Mouse (Mus musculus) MEL-GATA-1-ER (cell line): Measurements from ENCODE around the gene Sec16a.
"Not testable (repeated sequence)": the region's sequence is repeated elsewhere in the genome, so short reads cannot be mapped to it uniquely, and the experiment has no call there.

ENCODE experiments used
- DNase-seq: peaks from one replicate; pipeline ENCODE4 v3.0.0-alpha.2; 2012; ENCODE audit warnings: low read depth; ENCODE audit errors: extremely low read depth

Gene Sec16a

DNA sequence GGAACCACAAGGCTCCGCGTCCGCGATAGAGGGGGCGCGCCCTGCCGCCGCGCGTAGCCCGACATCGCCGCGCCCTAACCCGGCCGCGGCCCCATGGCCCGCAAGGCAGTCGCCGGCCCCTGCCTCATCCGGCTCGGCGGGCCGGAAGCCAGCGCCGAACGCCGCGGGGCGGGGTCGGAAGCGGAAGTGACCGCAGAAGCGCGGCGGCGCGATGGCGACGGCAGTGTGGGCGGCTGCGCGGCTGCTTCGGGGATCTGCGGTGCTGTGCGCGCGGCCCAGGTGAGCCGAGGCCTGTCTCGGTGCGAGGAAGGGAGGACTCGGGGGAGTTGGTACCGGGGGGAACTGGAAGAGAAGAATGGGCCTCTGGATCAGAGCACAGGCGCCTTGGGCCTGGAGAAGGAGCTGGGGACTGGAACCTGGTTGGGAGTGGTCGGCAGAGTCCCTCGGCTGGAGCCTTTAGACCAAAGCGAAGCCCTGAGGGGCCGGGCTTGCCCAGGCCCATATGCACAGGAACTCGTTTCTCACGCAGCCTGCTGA is 55.8 kb downstream of the Sec16a start, which contains the start of the genes Entr1 and Pmpca:
Gene Entr1, minus strand, starts transcription at position 163 of the 537 bp plus-strand sequence.
Gene Pmpca, plus strand, starts transcription at position 186 of the 537 bp plus-strand sequence.
- peak; percentile 37 for DNase-seq

DNA sequence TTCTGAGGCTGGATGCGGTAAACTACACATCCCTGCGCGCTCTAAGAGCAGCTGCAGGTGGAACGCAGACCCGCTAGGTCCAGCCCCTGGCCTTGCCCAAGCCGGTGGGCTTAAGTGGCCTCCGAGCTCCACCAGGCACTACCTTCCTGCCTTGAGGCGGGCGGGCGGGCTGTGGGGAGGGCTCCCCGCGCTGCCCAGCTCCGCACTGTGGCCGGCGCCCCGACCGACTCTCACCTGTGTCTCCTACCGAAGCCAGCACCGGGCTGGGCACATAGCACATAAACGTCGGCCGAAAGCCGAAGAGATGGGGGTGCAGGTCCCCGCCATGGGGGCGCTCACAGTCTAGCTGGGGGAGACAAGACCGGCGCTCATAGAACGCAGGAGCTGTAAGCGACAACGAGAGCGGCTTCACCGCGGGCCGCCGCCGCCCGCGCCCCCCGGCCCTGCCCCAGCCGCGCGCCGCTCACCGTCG is 56.3 kb downstream of the Sec16a start:
- no peak for DNase-seq

DNA sequence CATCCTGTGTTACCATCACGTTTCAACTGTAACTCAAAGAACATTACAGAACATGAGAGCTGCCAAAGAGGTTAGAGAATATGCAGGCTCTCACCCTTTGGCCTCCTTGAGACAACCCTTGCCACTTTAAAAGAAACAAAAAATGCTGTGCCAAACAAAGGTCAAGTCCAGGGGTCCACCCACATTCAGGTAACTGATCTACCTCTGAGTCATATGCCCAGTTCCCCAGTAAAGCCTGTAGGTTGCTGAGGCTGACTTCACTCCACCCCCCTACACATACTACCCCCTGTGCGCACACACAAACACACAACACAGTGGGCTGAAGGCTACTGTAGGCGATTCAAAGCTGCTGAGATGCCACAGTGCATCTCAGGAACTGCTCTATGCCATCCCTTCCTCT is 57.3 kb downstream of the Sec16a start:
- no peak for DNase-seq

DNA sequence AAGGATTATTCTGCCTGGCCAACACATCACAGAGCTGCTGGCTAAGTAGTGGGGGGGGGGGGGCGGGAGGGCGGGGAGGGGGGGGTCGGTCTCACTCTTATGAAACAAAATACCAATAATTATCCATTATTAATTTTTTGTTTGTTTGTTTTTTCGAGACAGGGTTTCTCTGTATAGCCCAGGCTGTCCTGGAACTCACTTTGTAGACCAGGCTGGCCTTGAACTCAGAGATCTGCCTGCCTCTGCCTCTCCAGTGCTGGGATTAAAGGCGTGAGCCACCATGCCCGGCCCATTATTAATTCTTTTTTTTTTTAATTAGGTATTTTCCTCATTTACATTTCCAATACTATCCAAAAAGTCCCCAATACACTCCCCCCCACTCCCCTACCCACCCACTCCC is 64.1 kb downstream of the Sec16a start:
- not testable (repeated sequence) for DNase-seq

DNA sequence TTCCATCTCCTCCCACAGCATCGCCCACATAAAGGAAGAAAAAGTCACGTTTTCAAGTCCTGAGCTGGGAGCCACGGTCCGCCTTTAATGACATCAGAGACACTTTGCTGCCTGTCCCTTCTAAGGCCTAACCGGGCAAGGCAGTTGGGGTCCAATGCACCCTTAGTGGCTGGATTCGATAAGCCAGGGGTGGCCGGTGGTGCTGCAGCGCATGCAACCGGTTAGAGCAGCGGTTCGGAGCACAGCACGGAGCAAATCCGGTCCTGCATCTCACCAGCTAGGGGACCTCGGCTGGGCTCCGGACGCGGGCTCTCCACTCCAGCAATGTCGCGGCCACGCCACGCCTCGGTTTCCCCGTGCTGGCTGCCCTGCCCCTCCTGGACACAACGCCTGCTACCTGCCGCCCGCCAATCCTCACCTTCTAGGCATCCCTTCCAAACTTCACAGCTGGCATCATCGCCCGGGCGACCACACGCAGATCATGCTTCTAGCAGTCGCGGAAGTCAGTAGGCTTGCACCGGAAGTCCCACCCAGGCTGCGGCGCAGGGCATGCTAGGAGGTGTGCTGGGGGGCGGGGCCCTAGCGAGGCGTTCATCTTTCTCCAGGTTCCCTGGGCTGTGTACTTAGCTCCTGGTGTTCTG is 64.8 kb downstream of the Sec16a start, which contains the start of gene Snapc4:
Gene Snapc4, minus strand, starts transcription at position 523 of the 641 bp plus-strand sequence.
- DNase-seq = peak; percentile 68

DNA sequence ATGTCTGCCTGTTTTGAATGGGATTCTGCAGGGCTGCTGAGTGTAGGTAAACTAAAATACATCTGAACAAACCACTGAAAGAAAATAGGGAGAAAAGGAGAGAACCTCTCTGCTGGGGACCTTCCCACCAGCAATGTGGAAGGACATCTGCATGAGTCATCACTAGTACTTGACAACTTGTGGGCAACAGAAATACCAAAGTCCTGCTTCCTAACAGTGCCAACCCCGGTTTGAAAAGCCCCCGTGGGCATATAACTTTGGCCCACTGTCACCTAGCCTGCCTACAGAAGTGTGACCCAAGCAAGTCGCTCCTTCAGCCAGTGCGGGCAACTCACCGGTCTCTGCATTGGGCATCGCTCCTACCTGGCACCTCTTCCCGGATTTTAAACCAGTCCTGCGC is 72.6 kb downstream of the Sec16a start:
- DNase-seq = no peak

DNA sequence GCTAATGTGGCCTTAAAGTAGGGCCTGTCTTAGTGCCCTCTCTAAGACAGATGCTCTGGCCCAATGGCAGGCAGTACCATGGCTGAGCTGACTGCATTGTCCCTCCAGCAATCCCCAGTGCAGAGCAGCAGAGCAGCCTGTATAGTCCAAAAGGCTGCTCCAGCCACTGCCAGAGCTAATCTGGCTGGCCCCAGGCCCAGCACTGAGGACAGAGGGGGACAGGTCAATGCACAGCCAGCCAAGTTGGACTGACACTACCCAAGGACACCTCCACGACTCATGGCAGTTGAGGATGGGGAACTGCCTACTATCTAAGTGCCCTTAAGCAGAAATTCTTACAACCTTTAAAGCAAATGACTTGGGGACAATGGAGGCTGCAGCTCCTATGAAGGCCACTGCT is 76.4 kb downstream of the Sec16a start:
- DNase-seq = no peak

DNA sequence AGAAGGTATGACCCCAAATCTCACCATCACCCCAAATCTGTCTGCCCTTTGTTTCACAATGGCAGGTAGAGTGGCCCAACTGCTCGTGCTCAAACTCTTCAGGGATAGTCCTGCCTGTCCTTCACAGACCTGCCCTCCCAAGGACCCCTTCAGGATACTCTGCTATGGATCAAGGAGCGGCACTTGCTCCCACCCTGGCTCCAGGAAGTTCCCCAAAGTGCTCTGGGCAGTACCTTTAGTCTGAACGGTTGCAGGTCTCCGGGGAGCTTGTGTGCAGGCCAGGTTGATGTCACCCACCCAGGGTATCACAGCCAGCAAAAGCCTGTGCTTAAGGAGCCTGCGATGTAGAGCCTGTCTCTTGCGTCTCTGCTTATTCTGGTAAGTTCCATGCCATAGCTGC is 77.1 kb downstream of the Sec16a start:
- DNase-seq = no peak

DNA sequence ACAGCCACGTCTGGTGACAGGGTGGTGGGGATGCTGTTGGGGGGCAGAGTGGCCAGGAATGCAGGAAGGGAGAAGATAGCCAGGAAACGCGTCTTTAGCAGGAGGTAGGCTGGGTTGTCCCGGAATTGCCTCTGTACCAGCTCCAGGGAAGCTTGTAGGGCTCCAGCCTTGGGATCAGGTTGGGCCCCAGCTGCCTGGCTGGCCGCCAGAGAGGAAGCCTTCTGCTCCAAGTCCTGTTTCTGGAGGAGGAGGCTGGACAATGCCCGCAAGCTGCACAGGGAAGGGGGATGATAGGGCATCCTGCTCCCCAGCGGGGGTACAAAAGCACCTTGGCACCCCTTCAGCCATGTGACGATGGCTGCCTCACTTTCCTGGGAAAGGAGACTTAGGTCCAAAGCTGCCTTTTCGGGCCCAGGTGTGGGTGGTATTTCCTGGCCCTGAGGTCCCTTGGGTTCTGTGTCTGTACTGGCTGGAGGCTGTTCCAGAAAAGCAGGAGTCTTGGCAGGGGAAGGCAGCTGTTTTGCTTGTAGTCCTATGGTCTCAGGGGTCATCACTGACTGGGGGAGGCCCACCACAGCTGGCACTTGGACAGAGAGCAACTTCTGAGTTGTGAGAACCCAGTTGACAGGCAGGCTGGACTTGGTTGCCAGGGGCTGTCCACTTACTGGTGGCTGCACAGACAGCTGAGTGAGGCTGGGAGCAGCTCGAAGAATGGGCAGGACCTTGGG is 80.1 kb downstream of the Sec16a start:
- DNase-seq = no peak

DNA sequence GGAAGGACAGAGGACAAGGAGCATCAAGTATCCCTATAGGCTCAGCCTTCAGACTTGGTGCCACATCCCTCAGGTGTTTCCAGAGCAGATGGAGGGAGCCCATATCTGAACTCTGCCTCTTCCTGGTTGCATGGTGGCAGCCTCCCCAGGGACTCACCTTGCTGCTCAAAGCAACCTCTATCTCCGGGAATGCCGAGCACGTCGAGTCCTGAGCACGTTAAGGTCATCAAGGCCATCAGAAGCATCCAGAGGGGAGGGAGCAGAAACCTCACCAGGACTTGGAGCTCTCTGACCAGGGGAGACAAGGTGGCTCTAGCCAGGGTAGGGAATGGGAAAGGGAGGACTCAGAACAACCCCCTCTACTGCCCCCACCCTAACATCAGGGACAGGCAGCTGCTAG is 81.5 kb downstream of the Sec16a start:
- DNase-seq = no peak

DNA sequence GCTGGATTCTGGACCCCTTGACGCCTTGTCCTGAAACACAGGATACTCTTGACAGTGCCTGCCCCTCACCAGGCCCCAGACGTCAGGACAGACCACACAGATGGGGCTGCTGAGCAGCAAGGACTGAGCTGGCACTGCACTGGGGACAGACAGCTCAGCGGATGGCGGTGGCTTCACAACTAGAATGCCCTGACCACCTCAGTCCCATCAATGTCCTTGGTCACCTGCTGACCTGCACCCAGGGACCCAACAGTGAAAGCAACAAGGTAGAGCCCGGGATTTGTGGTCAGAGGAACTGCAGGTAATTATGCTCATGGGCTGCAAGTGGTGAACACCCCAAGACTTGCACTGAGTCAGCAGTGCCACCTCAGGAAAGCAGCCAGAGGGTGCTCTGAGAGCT is 82.0 kb downstream of the Sec16a start:
- no peak for DNase-seq

DNA sequence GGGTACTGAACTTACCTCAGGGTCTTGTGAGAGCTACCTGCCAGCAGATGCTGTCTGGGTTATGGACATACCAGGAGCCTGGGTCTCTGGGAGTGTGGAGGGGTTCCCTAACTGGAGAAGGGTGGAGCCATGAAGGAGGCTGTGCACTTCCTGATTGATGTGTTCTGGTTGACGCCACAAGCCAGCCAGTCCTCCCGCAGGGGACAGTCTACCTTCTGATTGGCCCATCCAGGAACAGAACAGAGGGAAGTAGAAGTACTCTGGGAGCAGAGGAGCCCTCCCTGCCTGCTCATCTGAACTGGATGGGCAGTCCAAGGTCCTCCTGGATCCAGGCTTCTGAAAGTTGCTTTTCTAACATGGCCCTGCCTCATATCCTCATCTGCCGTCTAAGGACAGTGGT is 84.2 kb downstream of the Sec16a start, which contains the start of gene Card9:
Gene Card9, minus strand, starts transcription at position 147 of the 400 bp plus-strand sequence.
- DNase-seq = peak; percentile 55

DNA sequence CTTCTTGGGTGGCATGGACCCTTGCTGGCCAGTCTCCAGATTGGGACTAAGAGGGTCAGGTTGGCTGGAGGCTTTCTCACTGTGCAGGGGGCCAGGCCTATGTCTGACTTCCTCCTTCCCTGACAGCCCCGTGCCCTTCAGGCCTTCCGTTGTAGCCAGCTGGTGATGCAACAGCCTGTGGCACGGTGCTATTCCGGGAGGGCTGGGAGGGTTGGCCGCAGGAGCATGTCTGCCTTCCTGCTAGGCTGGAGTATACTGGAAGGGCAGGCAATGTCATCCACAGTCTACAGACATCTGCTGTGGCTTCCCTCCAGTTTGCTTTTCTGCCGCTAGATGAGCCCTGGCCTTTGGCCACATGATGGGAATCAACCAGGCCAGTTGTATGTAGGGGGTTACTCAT is 85.0 kb downstream of the Sec16a start:
- no peak for DNase-seq
